Mouse (Mus musculus) heart, postnatal 0 days (tissue): ENCODE measurements around the gene Stat3.

Experiments used
- CTCF ChIP-seq: IDR thresholded peaks from 2 replicates; pipeline ENCODE4 v1.5.1; 2016; ENCODE audit warnings: antibody characterized with exemption, control low read depth, low read depth
- EP300 ChIP-seq: IDR thresholded peaks from 2 replicates; pipeline ENCODE4 v1.6.1; 2016; ENCODE audit warnings: antibody characterized with exemption, low read depth

GRCm38 (mm10) chr11:100967376-100967775, 28.0 kb upstream of the Stat3 start:
- no peak for TF ChIP-seq CTCF
- no peak; the same call in 1 of the 2 replicates for TF ChIP-seq EP300
